Mouse (Mus musculus) liver, adult 2 months (tissue): ENCODE measurements at regions not wholly inside any gene's neighbourhood (a gene's known extent, or its start where the extent isn't known, plus 50 kb on each side); places are given as distances from the start of the nearest gene placed in this dataset.
A peak's percentile ranks its signal among the peaks of the same experiment; 100 is the strongest.

ENCODE experiments used
- DNase-seq: peaks from one replicate; pipeline ENCODE4 v3.0.0-alpha.2; 2011; ENCODE audit warnings: low read depth, low spot score; ENCODE audit errors: extremely low read depth
- H3K27ac ChIP-seq: fragments of 200-500 bp; replicated peaks from 2 replicates; pipeline ENCODE4 v1.5.1; 2012; ENCODE audit warnings: low read depth, mild to moderate bottlenecking, control low read depth, inconsistent platforms, low read length; ENCODE audit not compliant: insufficient read depth
- H3K27me3 ChIP-seq: fragments of 200-500 bp; 2 replicates; pipeline ENCODE4 v1.6.1; 2012; ENCODE audit warnings: mild to moderate bottlenecking, moderate library complexity, low read length, inconsistent platforms; ENCODE audit not compliant: control insufficient read depth, insufficient read depth
- H3K36me3 ChIP-seq: fragments of 200-500 bp; 2 replicates; pipeline ENCODE4 v1.6.1; 2012; ENCODE audit warnings: low read length, inconsistent platforms; ENCODE audit not compliant: control insufficient read depth, insufficient read depth
- H3K4me1 ChIP-seq: fragments of 200-500 bp; 2 replicates; pipeline ENCODE4 v1.6.1; 2011; ENCODE audit warnings: low read length; ENCODE audit not compliant: control insufficient read depth, insufficient read depth
- H3K4me3 ChIP-seq: fragments of 200-500 bp; 2 replicates; pipeline ENCODE4 v1.5.1; 2011; ENCODE audit warnings: low read depth, mild to moderate bottlenecking, control low read depth, low read length, moderate library complexity; ENCODE audit not compliant: insufficient read depth
- H3K79me2 ChIP-seq: fragments of 200-500 bp; 2 replicates; pipeline ENCODE4 v1.6.1; 2012; ENCODE audit warnings: inconsistent platforms, mild to moderate bottlenecking, low read length, moderate library complexity; ENCODE audit not compliant: control insufficient read depth, insufficient read depth
- H3K9ac ChIP-seq: fragments of 200-500 bp; 2 replicates; pipeline ENCODE4 v1.6.1; 2012; ENCODE audit warnings: low read depth, mild to moderate bottlenecking, control low read depth, inconsistent platforms, low read length
- CTCF ChIP-seq: fragments of 200-500 bp; IDR thresholded peaks from 2 replicates; pipeline ENCODE4 v1.5.1; 2011; ENCODE audit warnings: low read depth, low read length, control low read depth
- POLR2A ChIP-seq: fragments of 200-500 bp; IDR thresholded peaks from 2 replicates; pipeline ENCODE4 v1.6.1; 2011; ENCODE audit warnings: low read length, control low read depth; ENCODE audit not compliant: insufficient read depth; ENCODE audit errors: extremely low read depth
- WGBS: fragments of 180-500 bp; shearing (Covaris S2); methylation state at CpG from one replicate; pipeline ENCODE4 v1.1.7; 2018; 5-methylcytosine and 5-hydroxymethylcytosine counted together

DNA sequence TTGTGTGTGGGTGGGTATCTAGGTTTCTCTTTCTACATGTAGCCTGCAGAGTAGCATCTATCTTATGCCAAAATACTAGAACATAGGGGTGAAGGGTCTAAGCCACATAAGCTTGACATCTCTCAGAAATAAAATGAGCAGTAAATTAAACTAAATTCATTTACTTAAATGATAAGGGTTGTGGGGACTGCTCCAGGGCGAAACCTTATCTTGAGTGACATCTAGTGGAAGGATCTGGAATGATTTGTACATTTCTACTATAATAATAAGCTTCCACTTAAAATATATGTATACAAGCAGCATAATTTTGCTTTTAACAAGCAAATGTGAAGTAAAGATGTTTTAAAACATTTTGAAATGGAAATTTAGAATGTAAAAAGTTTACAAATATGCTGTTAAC lies 271.4 kb downstream of the Vgll3 start:
- H3K27me3 ChIP-seq, result no peaks in the 10 kb centered on the region
- no peak overlapping the region for H3K27ac ChIP-seq
- H3K36me3 ChIP-seq, result no peaks in the 10 kb centered on the region
- DNase-seq, result peak; percentile 28
- WGBS, result 4% methylated on average over 1 of the region's 1 CpGs
- H3K4me3 ChIP-seq, result no peak overlapping the region
- no peak overlapping the region for H3K9ac ChIP-seq
- H3K79me2 ChIP-seq, result no peaks in the 10 kb centered on the region
- TF ChIP-seq POLR2A (no peak), CTCF (no peak)
- H3K4me1 ChIP-seq, result no peaks in the 10 kb centered on the region

DNA sequence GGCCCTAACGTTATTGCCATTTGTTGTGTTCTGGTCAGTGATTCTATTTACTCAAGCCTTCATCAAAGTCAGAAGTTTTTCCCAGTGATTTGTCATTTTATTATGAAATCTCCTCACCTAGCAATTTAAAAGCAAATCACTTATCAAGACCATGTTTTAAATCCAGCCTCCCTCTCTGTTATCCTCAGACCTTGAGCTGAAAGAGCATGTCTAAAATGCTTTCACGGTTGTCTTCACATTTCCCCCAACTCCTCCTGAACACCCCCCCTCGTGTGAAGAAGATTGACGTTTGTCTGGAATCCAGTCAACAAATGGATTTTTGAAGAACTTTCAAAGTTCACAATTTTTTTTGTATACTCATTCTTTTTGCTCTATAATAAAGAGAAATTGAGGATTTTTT lies 277.7 kb downstream of the Vgll3 start:
- 57% methylated on average over 4 of the region's 4 CpGs for WGBS

DNA sequence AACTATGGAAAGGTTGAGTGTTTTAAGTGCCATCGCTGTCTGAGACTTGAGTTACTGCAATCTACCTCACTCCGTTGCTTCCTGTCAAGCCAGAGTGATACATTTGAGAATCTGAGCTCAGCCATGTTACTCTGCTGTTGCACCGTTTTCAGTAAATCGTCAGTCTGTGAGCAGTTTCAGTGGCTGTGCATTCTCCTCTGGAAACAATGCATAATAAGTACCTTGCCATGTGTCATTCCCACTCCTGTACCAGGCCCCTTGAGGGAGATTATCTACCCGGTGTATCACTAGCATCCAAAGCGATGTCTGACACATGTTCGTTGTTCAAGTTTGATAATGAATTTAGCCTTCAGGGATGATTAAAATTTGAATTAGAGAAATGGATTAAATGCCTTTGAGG lies 280.6 kb downstream of the Vgll3 start:
- no peaks in the 10 kb centered on the region for H3K4me1 ChIP-seq
- H3K79me2 ChIP-seq, result no peaks in the 10 kb centered on the region
- no peak overlapping the region for H3K27ac ChIP-seq
- TF ChIP-seq CTCF (no peak), POLR2A (no peak)
- no peak overlapping the region for H3K9ac ChIP-seq
- no peak overlapping the region for H3K4me3 ChIP-seq
- no peak for DNase-seq
- no peaks in the 10 kb centered on the region for H3K27me3 ChIP-seq
- WGBS, result 85% methylated on average over 7 of the region's 7 CpGs
- H3K36me3 ChIP-seq, result no peaks in the 10 kb centered on the region

More for the DNA sequence above, 277.7 kb downstream of the Vgll3 start:
- no peak overlapping the region for H3K4me3 ChIP-seq
- no peak for DNase-seq
- H3K36me3 ChIP-seq, result no peaks in the 10 kb centered on the region
- no peak overlapping the region for H3K9ac ChIP-seq
- no peak for TF ChIP-seq POLR2A
- no peak for TF ChIP-seq CTCF
- H3K4me1 ChIP-seq, result no peaks in the 10 kb centered on the region
- no peaks in the 10 kb centered on the region for H3K27me3 ChIP-seq
- no peaks in the 10 kb centered on the region for H3K79me2 ChIP-seq
- H3K27ac ChIP-seq, result no peak overlapping the region

DNA sequence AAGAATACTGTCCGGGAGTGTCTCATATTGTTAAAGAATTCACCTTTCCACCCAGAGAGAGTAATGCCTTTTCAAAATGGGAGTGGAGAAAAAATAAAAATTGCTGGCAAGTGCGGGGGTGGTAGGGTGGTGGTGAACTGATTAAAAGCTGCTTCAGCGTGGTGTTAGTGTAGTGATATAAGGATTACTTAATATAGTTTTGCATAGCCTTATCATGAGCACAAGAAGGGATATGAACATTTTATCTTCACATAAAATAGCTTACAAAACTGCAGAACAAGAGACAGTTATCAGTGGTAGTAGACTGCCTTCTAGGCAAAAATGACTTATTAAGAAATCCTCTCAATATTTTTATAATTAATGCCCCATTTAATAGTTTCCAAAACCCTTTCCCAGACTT lies 302.9 kb downstream of the Vgll3 start:
- Histone ChIP-seq H3K4me3 (no peak overlapping the region), H3K79me2 (no peaks in the 10 kb centered on the region), H3K27me3 (no peaks in the 10 kb centered on the region), H3K36me3 (no peaks in the 10 kb centered on the region), H3K27ac (no peak overlapping the region), H3K9ac (no peak overlapping the region), H3K4me1 (no peaks in the 10 kb centered on the region)
- no peak for TF ChIP-seq POLR2A
- no peak for TF ChIP-seq CTCF
- 82% methylated on average over 3 of the region's 3 CpGs for WGBS
- DNase-seq, result no peak

DNA sequence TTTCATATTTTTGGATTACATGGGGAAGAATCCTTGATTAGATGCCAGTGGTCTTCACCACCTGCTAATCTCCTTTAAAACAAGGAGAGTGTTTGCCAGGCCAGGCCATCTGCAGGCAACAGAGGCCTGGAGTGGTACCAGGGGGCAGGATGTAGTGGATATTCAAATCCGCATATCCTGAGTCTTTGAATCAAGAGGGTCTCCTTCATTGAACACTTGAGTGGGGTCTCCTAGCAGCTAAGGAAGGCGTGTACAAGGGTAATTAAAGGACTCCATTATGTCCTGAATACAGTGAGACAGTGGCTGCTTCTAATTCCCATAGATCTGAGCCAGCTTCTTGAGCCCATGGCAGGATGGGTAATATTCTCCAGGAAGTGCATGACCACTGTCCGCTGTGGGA lies 322.7 kb downstream of the Vgll3 start:
- no peak overlapping the region for H3K27ac ChIP-seq
- no peaks in the 10 kb centered on the region for H3K4me1 ChIP-seq
- WGBS, result 68% methylated on average over 3 of the region's 3 CpGs
- no peaks in the 10 kb centered on the region for H3K79me2 ChIP-seq
- no peak for TF ChIP-seq CTCF
- no peak for TF ChIP-seq POLR2A
- no peaks in the 10 kb centered on the region for H3K36me3 ChIP-seq
- no peaks in the 10 kb centered on the region for H3K27me3 ChIP-seq
- no peak overlapping the region for H3K9ac ChIP-seq
- DNase-seq, result no peak
- no peak overlapping the region for H3K4me3 ChIP-seq

DNA sequence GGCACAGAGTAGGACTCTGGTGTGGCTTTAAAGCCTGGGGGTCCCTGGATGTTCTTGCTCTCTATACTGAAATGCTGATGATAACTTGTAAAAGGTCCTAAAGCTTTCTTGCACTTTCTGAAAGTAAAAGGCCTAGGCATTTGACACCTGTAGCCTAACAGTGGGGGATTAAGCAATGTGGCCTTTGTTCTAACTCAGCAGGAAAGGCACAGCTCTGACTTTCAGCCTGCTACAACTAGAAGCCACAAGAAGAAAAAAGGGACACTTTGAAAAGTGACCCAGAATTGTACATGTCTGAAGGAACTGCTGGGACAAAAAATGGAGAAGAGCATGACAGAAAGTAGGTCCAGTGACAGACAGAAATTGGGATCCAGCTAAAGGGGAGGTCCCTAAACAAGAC lies 329.7 kb downstream of the Vgll3 start:
- Histone ChIP-seq H3K79me2 (no peaks in the 10 kb centered on the region), H3K9ac (no peak overlapping the region), H3K4me1 (no peaks in the 10 kb centered on the region), H3K27ac (no peak overlapping the region), H3K4me3 (no peak overlapping the region), H3K36me3 (no peaks in the 10 kb centered on the region), H3K27me3 (no peaks in the 10 kb centered on the region)
- DNase-seq, result no peak
- TF ChIP-seq CTCF (no peak), POLR2A (no peak)
